Mouse (Mus musculus) G1E (cell line): ENCODE data around the gene Mlxip.

Experiments
- CTCF ChIP-seq: IDR thresholded peaks from 2 replicates; pipeline ENCODE4 v1.5.1; 2012; ENCODE audit warnings: low read depth, low read length, inconsistent platforms, mixed read lengths
- GATA1 ChIP-seq: IDR thresholded peaks from 2 replicates; pipeline ENCODE4 v1.6.1; 2012; ENCODE audit warnings: borderline replicate concordance, low read length, inconsistent platforms, mixed read lengths
- TAL1 ChIP-seq: conservative IDR thresholded peaks from 2 replicates; pipeline ENCODE4 v1.6.1; 2012; ENCODE audit warnings: low read depth, low read length, inconsistent platforms, mixed read lengths

- TF ChIP-seq CTCF: no peak
- no peak for TF ChIP-seq TAL1
- no peak for TF ChIP-seq GATA1
These were observed 48.5 kb upstream of the Mlxip start for GRCm38 (mm10) chr5:123345853-123346654.
